Mouse (Mus musculus) bone marrow macrophage, adult 2 months (primary cell): ENCODE results near the gene Tmem50b.

ENCODE experiments used
- CTCF ChIP-seq: IDR thresholded peaks from 2 replicates; pipeline ENCODE4 v1.5.1; 2012; ENCODE audit warnings: low read depth, mild to moderate bottlenecking, low read length, moderate library complexity
- POLR2A ChIP-seq: IDR thresholded peaks from 2 replicates; pipeline ENCODE4 v1.6.1; 2012; ENCODE audit warnings: mild to moderate bottlenecking, low read depth, low read length, borderline replicate concordance

DNA sequence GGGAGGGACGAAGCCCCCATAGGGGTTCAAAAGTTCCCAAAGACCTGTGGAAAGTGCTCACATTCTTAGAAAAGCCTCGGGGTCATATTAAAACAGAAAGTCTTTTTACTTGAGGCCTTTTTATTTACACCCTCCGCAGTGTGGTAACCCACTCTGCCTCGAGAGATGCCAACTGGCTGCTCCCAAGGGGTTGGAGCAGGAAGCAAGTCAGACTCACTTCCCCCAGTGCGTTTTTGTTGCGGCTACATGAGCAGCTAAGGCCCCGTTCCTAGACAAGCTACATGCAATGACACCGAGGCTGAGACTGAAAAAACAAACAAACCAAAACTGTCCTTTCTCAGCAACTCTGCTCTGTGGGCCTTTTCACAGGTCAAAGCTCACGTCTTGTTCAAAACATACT, 59.1 kb downstream of the Tmem50b start:
- TF ChIP-seq CTCF (no peak), POLR2A (no peak)
